ENCODE assay signal across 13 mouse cellular contexts in the genomic region with DNA sequence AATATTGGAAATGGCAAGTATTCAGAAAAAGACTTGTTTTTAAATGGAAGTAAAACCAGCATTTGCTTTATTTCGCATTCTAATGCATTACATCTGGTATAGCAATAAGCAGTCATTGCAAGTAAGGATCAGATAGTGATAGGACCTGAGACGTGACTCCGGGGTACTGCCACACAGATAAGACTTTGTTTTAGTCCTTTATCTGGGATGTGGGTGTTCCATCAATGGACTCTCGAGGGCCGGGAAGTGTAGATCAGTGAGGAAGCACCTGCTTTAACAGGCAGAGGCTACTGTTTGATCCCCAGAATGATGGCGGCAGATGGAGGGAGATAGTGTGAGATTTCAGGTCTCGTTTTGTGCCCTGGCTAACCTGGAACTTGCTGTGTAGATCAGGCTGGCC.
"Had no signal": no experiment of that assay in that cellular context is flagged by ENCODE, and none has a peak within 500 bp of the region (broad histone marks: within the 10 kb centered on the region; RNA-seq: fewer than 3 reads in every experiment).

No protein-coding gene starts in this region.

- H3K9me3 ChIP-seq: neural tube, embryonic 13.5 days; stomach, embryonic 15.5 days had no signal

- H3K27ac ChIP-seq: layer of hippocampus, adult 2 months; limb, embryonic 12.5 days; neural tube, embryonic 13.5 days; stomach, embryonic 15.5 days had no signal

- ATAC-seq: midbrain, embryonic 16.5 days had no signal

- H3K4me1 ChIP-seq: stomach, embryonic 15.5 days had no signal

- H3K36me3 ChIP-seq: limb, embryonic 12.5 days; neural tube, embryonic 13.5 days; stomach, embryonic 15.5 days had no signal

- H3K4me3 ChIP-seq: layer of hippocampus, adult 2 months; limb, embryonic 12.5 days; neural tube, embryonic 13.5 days; stomach, embryonic 15.5 days had no signal

- H3K4me2 ChIP-seq: limb, embryonic 12.5 days; midbrain, embryonic 11.5 days; neural tube, embryonic 13.5 days; stomach, embryonic 15.5 days had no signal

- DNase-seq: kidney, adult 18-20 months; kidney, postnatal 10 days; kidney, postnatal 4 days; lung, postnatal 36 days; right cerebral cortex, postnatal 14 days; thymus, adult 2 months; thymus, postnatal 25 days had no signal

- H3K27me3 ChIP-seq: limb, embryonic 12.5 days; neural tube, embryonic 13.5 days; stomach, embryonic 15.5 days had no signal

- H3K9ac ChIP-seq: limb, embryonic 12.5 days; neural tube, embryonic 13.5 days; stomach, embryonic 15.5 days had no signal
